Mouse (Mus musculus) gastrocnemius, postnatal 25 days (tissue): ENCODE data around the gene Camk2b. TPM values are rescaled to one million over a fixed set of nuclear protein-coding genes. Genes with fewer than 3 reads are reported as not detected.

Experiments
- DNase-seq: peaks from one replicate; pipeline ENCODE4 v3.0.0; 2022
- total RNA-seq, 2 experiments: library from RNA; stranded (reverse); gene quantifications; 1 replicate in 1 of 2; 2 replicates in 1 of 2; pipeline ENCODE4 v1.2.3; 2021

Gene Camk2b
- total RNA-seq, 2 experiments from 2014 or later = 115 to 121 TPM

GRCm38 (mm10) chr11:5983629-5984028 is 82.5 kb downstream of the Camk2b start:
- DNase-seq = no peak

GRCm38 (mm10) chr11:5981323-5981722 is 84.8 kb downstream of the Camk2b start:
- no peak for DNase-seq

- no peak for DNase-seq
Measured at GRCm38 (mm10) chr11:5980561-5980960, 85.6 kb downstream of the Camk2b start.

GRCm38 (mm10) chr11:5980108-5980507 is 86.1 kb downstream of the Camk2b start:
- DNase-seq = no peak

GRCm38 (mm10) chr11:5979088-5979487 is 87.1 kb downstream of the Camk2b start:
- DNase-seq = no peak

GRCm38 (mm10) chr11:5976106-5976505 is 90.1 kb downstream of the Camk2b start:
- DNase-seq = peak; percentile 73

- peak; percentile 38 for DNase-seq
Measured at GRCm38 (mm10) chr11:5975068-5975467, 91.1 kb downstream of the Camk2b start.

GRCm38 (mm10) chr11:5974053-5974452 is 92.1 kb downstream of the Camk2b start:
- DNase-seq = no peak

- no peak for DNase-seq
Measured at GRCm38 (mm10) chr11:5973151-5973550, 93.0 kb downstream of the Camk2b start.

GRCm38 (mm10) chr11:5971202-5971601 is 95.0 kb downstream of the Camk2b start:
- no peak for DNase-seq

GRCm38 (mm10) chr11:5968223-5968622 is 97.9 kb downstream of the Camk2b start:
- no peak for DNase-seq

- no peak for DNase-seq
Measured at GRCm38 (mm10) chr11:5966751-5967150, 99.4 kb downstream of the Camk2b start.

GRCm38 (mm10) chr11:5965865-5966264 is 100.3 kb downstream of the Camk2b start:
- DNase-seq = no peak

GRCm38 (mm10) chr11:5960051-5960450 is 106.1 kb downstream of the Camk2b start:
- DNase-seq = no peak

- peak; percentile 96 for DNase-seq
Measured at GRCm38 (mm10) chr11:5955546-5956276, 110.5 kb downstream of the Camk2b start, which contains the start of gene Ykt6. Ykt6 (plus strand) TSS chr11:5955693.

GRCm38 (mm10) chr11:5954965-5955504 is 111.1 kb downstream of the Camk2b start:
- DNase-seq = no peak

- no peak for DNase-seq
Measured at GRCm38 (mm10) chr11:5954435-5954834, 111.7 kb downstream of the Camk2b start.

GRCm38 (mm10) chr11:5953130-5953765 is 112.9 kb downstream of the Camk2b start:
- no peak for DNase-seq

GRCm38 (mm10) chr11:5952501-5952900 is 113.7 kb downstream of the Camk2b start:
- no peak for DNase-seq

GRCm38 (mm10) chr11:5949586-5950352 is 116.4 kb downstream of the Camk2b start, which contains the start of gene Gck:
Gck (minus strand) TSS chr11:5950081.
- DNase-seq = no peak

- no peak for DNase-seq
Measured at GRCm38 (mm10) chr11:5948546-5949250, 117.5 kb downstream of the Camk2b start.

- DNase-seq = no peak
Measured at GRCm38 (mm10) chr11:5947796-5948195, 118.4 kb downstream of the Camk2b start.
